Mouse (Mus musculus) megakaryocyte, embryonic 14.5 days (primary cell): ENCODE measurements around the gene Cebpz. TPM values are rescaled to one million over a fixed set of nuclear protein-coding genes. Genes with fewer than 3 reads are reported as not detected.

Experiments
- H3K27me3 ChIP-seq: replicated peaks from 2 replicates; pipeline ENCODE3; 2012; ENCODE audit warnings: inconsistent platforms
- H3K36me3 ChIP-seq: replicated peaks from 2 replicates; pipeline ENCODE3; 2012; ENCODE audit warnings: low read length, inconsistent platforms, mixed read lengths
- H3K4me1 ChIP-seq: 2 replicates; pipeline ENCODE4 v1.6.1; 2012; ENCODE audit warnings: inconsistent platforms
- H3K4me3 ChIP-seq: replicated peaks from 2 replicates; pipeline ENCODE3; 2012; ENCODE audit warnings: moderate library complexity, mild to moderate bottlenecking, inconsistent platforms
- H3K9me3 ChIP-seq: 2 replicates; pipeline ENCODE4 v1.6.1; 2012; ENCODE audit warnings: inconsistent platforms
- FLI1 ChIP-seq: IDR thresholded peaks from 2 replicates; pipeline ENCODE4 v1.6.1; 2012; ENCODE audit warnings: low read length, inconsistent platforms, mixed read lengths
- GATA1 ChIP-seq: IDR thresholded peaks from 3 replicates; pipeline ENCODE4 v1.6.1; 2012; ENCODE audit warnings: mixed read lengths, low read length, inconsistent platforms, borderline replicate concordance
- polyA plus RNA-seq: library from polyadenylated mRNA; stranded (reverse); fragments of >175 nt; gene quantifications from 2 replicates; pipeline ENCODE4 v1.2.3, GENCODE M21; 2012; ENCODE audit warnings: low replicate concordance; ENCODE audit not compliant: insufficient read depth

Gene Cebpz
- polyA plus RNA-seq, 1 experiment: 6.0 TPM

- Histone ChIP-seq H3K9me3 (no peaks in the 10 kb centered on the region), H3K4me1 (no peaks in the 10 kb centered on the region), H3K36me3 (no peaks in the 10 kb centered on the region), H3K27me3 (peaks cover 11% of the 10 kb centered on the region), H3K4me3 (no peak overlapping the region)
- no peak for TF ChIP-seq GATA1
Observed at GRCm38 (mm10) chr17:78909374-78909773, 27.5 kb downstream of the Cebpz start.

- TF ChIP-seq GATA1: no peak
- TF ChIP-seq FLI1: no peak
- Histone ChIP-seq H3K36me3 (no peaks in the 10 kb centered on the region), H3K9me3 (no peaks in the 10 kb centered on the region), H3K27me3 (peaks cover 11% of the 10 kb centered on the region), H3K4me1 (peaks cover 5% of the 10 kb centered on the region), H3K4me3 (no peak within 1 kb of the TSS)
Observed at GRCm38 (mm10) chr17:78906892-78907291, 30.0 kb downstream of the Cebpz start, which contains the start of gene Sult6b1. Gene Sult6b1 (minus strand): TSS chr17:78906992.

GRCm38 (mm10) chr17:78903158-78903557 is 33.7 kb downstream of the Cebpz start:
- Histone ChIP-seq H3K4me1 (peaks cover 7% of the 10 kb centered on the region), H3K36me3 (no peaks in the 10 kb centered on the region), H3K27me3 (peaks cover 8% of the 10 kb centered on the region), H3K4me3 (peak overlapping the region; percentile 33), H3K9me3 (no peaks in the 10 kb centered on the region)
- no peak for TF ChIP-seq GATA1
- no peak for TF ChIP-seq FLI1

- Histone ChIP-seq H3K4me3 (peak overlapping the region; percentile 72), H3K27me3 (peaks cover 14% of the 10 kb centered on the region), H3K4me1 (peaks cover 21% of the 10 kb centered on the region), H3K9me3 (no peaks in the 10 kb centered on the region), H3K36me3 (no peaks in the 10 kb centered on the region)
- TF ChIP-seq GATA1: no peak
- TF ChIP-seq FLI1: no peak
Observed at GRCm38 (mm10) chr17:78895394-78895793, 41.5 kb downstream of the Cebpz start.

- H3K9me3 ChIP-seq: no peaks in the 10 kb centered on the region
- no peak for TF ChIP-seq GATA1
- no peak for TF ChIP-seq FLI1
- H3K4me1 ChIP-seq: peaks cover 21% of the 10 kb centered on the region
- no peak overlapping the region for H3K4me3 ChIP-seq
- H3K36me3 ChIP-seq: no peaks in the 10 kb centered on the region
- H3K27me3 ChIP-seq: peaks cover 14% of the 10 kb centered on the region
Observed at GRCm38 (mm10) chr17:78894991-78895390, 41.9 kb downstream of the Cebpz start.

GRCm38 (mm10) chr17:78891020-78891419 is 45.8 kb downstream of the Cebpz start:
- Histone ChIP-seq H3K4me1 (peaks cover 11% of the 10 kb centered on the region), H3K27me3 (peaks cover 7% of the 10 kb centered on the region), H3K4me3 (no peak overlapping the region), H3K9me3 (no peaks in the 10 kb centered on the region), H3K36me3 (no peaks in the 10 kb centered on the region)
- TF ChIP-seq FLI1: no peak
- TF ChIP-seq GATA1: no peak

GRCm38 (mm10) chr17:78889184-78889583 is 47.7 kb downstream of the Cebpz start:
- TF ChIP-seq GATA1 (no peak), FLI1 (no peak)
- H3K9me3 ChIP-seq: peaks cover 10% of the 10 kb centered on the region
- H3K36me3 ChIP-seq: peaks cover 8% of the 10 kb centered on the region
- H3K27me3 ChIP-seq: peaks cover 5% of the 10 kb centered on the region
- no peaks in the 10 kb centered on the region for H3K4me1 ChIP-seq
- no peak overlapping the region for H3K4me3 ChIP-seq

GRCm38 (mm10) chr17:78888554-78888953 is 48.3 kb downstream of the Cebpz start:
- H3K36me3 ChIP-seq: peaks cover 9% of the 10 kb centered on the region
- TF ChIP-seq GATA1 (no peak), FLI1 (no peak)
- H3K27me3 ChIP-seq: peaks cover 5% of the 10 kb centered on the region
- no peak overlapping the region for H3K4me3 ChIP-seq
- peaks cover 10% of the 10 kb centered on the region for H3K9me3 ChIP-seq
- no peaks in the 10 kb centered on the region for H3K4me1 ChIP-seq

GRCm38 (mm10) chr17:78885286-78886065 is 51.4 kb downstream of the Cebpz start:
- peaks cover 10% of the 10 kb centered on the region for H3K9me3 ChIP-seq
- peaks cover 15% of the 10 kb centered on the region for H3K36me3 ChIP-seq
- peaks cover 17% of the 10 kb centered on the region for H3K4me1 ChIP-seq
- no peak for TF ChIP-seq GATA1
- TF ChIP-seq FLI1: no peak
- no peaks in the 10 kb centered on the region for H3K27me3 ChIP-seq
- no peak overlapping the region for H3K4me3 ChIP-seq

GRCm38 (mm10) chr17:78883291-78883690 is 53.6 kb downstream of the Cebpz start:
- H3K4me3 ChIP-seq: no peak overlapping the region
- peaks cover 34% of the 10 kb centered on the region for H3K36me3 ChIP-seq
- no peaks in the 10 kb centered on the region for H3K27me3 ChIP-seq
- H3K4me1 ChIP-seq: peaks cover 21% of the 10 kb centered on the region
- H3K9me3 ChIP-seq: peaks cover 10% of the 10 kb centered on the region
- TF ChIP-seq FLI1 (no peak), GATA1 (no peak)
